Mouse (Mus musculus) spleen, adult 2 months (tissue): ENCODE data around the gene Cdh11. TPM values are rescaled to one million over a fixed set of nuclear protein-coding genes. Genes with fewer than 3 reads are reported as not detected.
"Not testable (repeated sequence)": the region's sequence is repeated elsewhere in the genome, so short reads cannot be mapped to it uniquely, and the experiment has no call there.

Experiments
- DNase-seq, 2 experiments: peaks; one replicate each; pipeline versions ENCODE4 v3.0.0 to v3.0.0-alpha.2; 2012 to 2021; ENCODE audit warnings: low spot score in 2 of 2, low read depth in 1 of 2
- H3K27ac ChIP-seq: fragments of 200-500 bp; 2 replicates; pipeline ENCODE4 v1.5.1; 2012; ENCODE audit warnings: low read length, inconsistent platforms; ENCODE audit not compliant: insufficient read depth
- H3K27me3 ChIP-seq: fragments of 200-500 bp; 2 replicates; pipeline ENCODE4 v1.6.1; 2012; ENCODE audit warnings: mild to moderate bottlenecking, moderate library complexity, low read length, inconsistent platforms; ENCODE audit not compliant: control insufficient read depth, insufficient read depth
- H3K36me3 ChIP-seq: fragments of 200-500 bp; 2 replicates; pipeline ENCODE4 v1.6.1; 2012; ENCODE audit warnings: mild to moderate bottlenecking, low read length, inconsistent platforms; ENCODE audit not compliant: control insufficient read depth, insufficient read depth
- H3K4me1 ChIP-seq: fragments of 200-500 bp; 2 replicates; pipeline ENCODE4 v1.6.1; 2011; ENCODE audit warnings: inconsistent platforms; ENCODE audit not compliant: control insufficient read depth, insufficient read depth, insufficient read length
- H3K4me3 ChIP-seq: fragments of 200-500 bp; 2 replicates; pipeline ENCODE4 v1.5.1; 2011; ENCODE audit warnings: mild to moderate bottlenecking, inconsistent platforms; ENCODE audit not compliant: insufficient read depth, insufficient read length; ENCODE audit errors: extremely low read depth
- CTCF ChIP-seq: fragments of 200-500 bp; IDR thresholded peaks from 2 replicates; pipeline ENCODE4 v1.5.1; 2011; ENCODE audit warnings: mild to moderate bottlenecking, inconsistent platforms; ENCODE audit not compliant: insufficient read depth, insufficient read length, insufficient replicate concordance; ENCODE audit errors: extremely low read depth
- POLR2A ChIP-seq: fragments of 200-500 bp; IDR thresholded peaks from 2 replicates; pipeline ENCODE4 v1.6.1; 2011; ENCODE audit warnings: low read depth, low read length, inconsistent platforms
- WGBS: fragments of 180-500 bp; shearing (Covaris S2); methylation state at CpG from one replicate; pipeline ENCODE4 v1.1.7; 2018; 5-methylcytosine and 5-hydroxymethylcytosine counted together
- polyA plus RNA-seq: library from polyadenylated mRNA; depleted of rRNA; stranded (reverse); fragments of >200 nt; gene quantifications from 2 replicates; pipeline ENCODE4 v1.2.3, GENCODE M21; 2012

Gene Cdh11
- polyA plus RNA-seq, 1 experiment = 4.6 TPM

GRCm38 (mm10) chr8:102707305-102707704, 78.1 kb downstream of the Cdh11 start:
- H3K27ac ChIP-seq = no peak overlapping the region
- no peaks in the 10 kb centered on the region for H3K36me3 ChIP-seq
- H3K4me3 ChIP-seq = no peak overlapping the region
- no peak for TF ChIP-seq POLR2A
- no peak for TF ChIP-seq CTCF
- no peak for DNase-seq
- WGBS = 20% methylated on average over 7 of the region's 7 CpGs
- H3K4me1 ChIP-seq = no peaks in the 10 kb centered on the region
- H3K27me3 ChIP-seq = no peaks in the 10 kb centered on the region

DNA sequence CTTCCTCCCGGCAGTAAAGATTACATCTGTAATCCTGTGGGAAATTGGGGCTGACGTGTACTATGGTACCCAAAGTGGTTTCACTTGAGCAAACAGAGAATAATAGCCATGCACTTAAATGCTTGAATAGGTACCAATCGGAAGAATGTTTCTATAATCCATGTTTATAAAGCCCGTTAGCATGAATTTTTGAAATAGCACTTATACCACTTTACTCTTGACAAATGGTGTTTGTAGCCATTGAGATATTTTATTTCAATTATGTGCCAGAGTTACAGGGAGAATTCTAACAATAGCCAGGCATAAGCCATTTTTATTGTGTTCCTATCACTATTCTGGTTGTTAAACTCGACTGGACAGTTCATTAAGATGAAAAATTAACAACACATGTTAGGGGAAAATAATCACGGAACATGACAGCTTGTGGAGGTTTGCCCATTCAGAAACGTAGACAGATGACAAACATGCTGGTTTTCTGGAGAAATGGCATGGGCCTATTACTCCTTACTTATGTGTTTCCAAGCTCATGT, 80.0 kb downstream of the Cdh11 start:
- no peaks in the 10 kb centered on the region for H3K36me3 ChIP-seq
- H3K4me1 ChIP-seq = no peaks in the 10 kb centered on the region
- H3K27me3 ChIP-seq = no peaks in the 10 kb centered on the region
- DNase-seq = no peak
- 77% methylated on average over 7 of the region's 7 CpGs for WGBS
- H3K4me3 ChIP-seq = no peak overlapping the region
- no peak overlapping the region for H3K27ac ChIP-seq
- TF ChIP-seq POLR2A (no peak), CTCF (no peak)

DNA sequence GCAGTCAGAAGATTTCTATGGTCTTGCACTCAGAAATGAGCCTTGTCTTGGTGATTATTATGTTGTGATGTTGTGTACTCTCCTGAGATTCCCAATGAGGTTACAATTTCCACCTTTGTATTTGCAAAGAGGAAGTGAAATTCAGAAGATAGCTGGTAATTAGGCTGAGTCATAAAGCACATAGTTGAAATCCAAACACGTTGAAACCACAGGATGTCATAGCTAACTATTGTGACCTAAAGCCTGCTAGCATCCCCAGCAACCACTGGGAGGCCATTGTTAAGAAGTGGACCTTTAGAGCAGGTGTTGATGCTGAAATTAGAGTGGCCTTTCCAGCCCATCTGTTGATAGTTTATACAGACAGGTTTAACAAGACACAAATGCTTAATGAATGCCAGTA, 85.2 kb downstream of the Cdh11 start:
- DNase-seq = no peak
- Histone ChIP-seq H3K27ac (no peak overlapping the region), H3K4me3 (no peak overlapping the region), H3K27me3 (no peaks in the 10 kb centered on the region), H3K36me3 (no peaks in the 10 kb centered on the region), H3K4me1 (no peaks in the 10 kb centered on the region)
- WGBS = 9% methylated on average over 1 of the region's 1 CpGs
- no peak for TF ChIP-seq POLR2A

GRCm38 (mm10) chr8:102698232-102698837, 87.1 kb downstream of the Cdh11 start:
- WGBS = 54% methylated on average over 11 of the region's 11 CpGs
- Histone ChIP-seq H3K4me3 (no peak overlapping the region), H3K27ac (no peak overlapping the region)

GRCm38 (mm10) chr8:102693465-102693864, 92.0 kb downstream of the Cdh11 start:
- 63% methylated on average over 1 of the region's 1 CpGs for WGBS
- no peak for TF ChIP-seq CTCF
- TF ChIP-seq POLR2A = no peak

More at GRCm38 (mm10) chr8:102698232-102698837, 87.1 kb downstream of the Cdh11 start:
- no peak for DNase-seq
- H3K27me3 ChIP-seq = no peaks in the 10 kb centered on the region
- no peaks in the 10 kb centered on the region for H3K4me1 ChIP-seq
- H3K36me3 ChIP-seq = no peaks in the 10 kb centered on the region
- no peak for TF ChIP-seq POLR2A
- TF ChIP-seq CTCF = no peak

GRCm38 (mm10) chr8:102685491-102685890, 100.0 kb downstream of the Cdh11 start:
- DNase-seq, H3K27ac ChIP-seq, H3K4me3 ChIP-seq, H3K4me1 ChIP-seq, H3K36me3 ChIP-seq, H3K27me3 ChIP-seq: not testable (repeated sequence)
- 87% methylated on average over 7 of the region's 7 CpGs for WGBS

More at GRCm38 (mm10) chr8:102693465-102693864, 92.0 kb downstream of the Cdh11 start:
- Histone ChIP-seq H3K27ac (no peak overlapping the region), H3K4me1 (no peaks in the 10 kb centered on the region), H3K27me3 (no peaks in the 10 kb centered on the region), H3K36me3 (no peaks in the 10 kb centered on the region), H3K4me3 (no peak overlapping the region)
- no peak for DNase-seq

DNA sequence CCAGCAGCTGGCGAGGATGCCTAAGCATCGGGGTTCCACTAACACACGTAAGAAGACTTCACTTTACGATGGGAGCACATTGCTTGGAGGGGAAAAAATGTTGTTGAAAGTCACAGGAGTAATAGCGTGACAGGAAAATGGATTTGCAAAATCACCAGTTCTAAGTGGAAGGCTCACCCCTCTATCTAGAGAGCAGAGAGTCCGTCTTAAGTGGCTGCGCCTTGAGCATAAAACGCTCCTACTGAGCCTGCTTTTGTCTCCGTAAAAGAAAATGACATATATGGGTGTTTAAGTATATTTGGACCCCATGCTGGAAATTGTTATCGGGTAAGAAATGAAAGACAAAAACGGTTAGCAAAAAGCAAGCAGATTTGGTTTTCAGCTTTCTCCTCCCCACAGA, 100.4 kb downstream of the Cdh11 start:
- 87% methylated on average over 11 of the region's 11 CpGs for WGBS
- Histone ChIP-seq H3K27ac (no peak overlapping the region), H3K4me1 (no peaks in the 10 kb centered on the region), H3K4me3 (no peak overlapping the region), H3K36me3 (no peaks in the 10 kb centered on the region), H3K27me3 (no peaks in the 10 kb centered on the region)
- no peak for DNase-seq
- TF ChIP-seq POLR2A = no peak
